Mouse (Mus musculus) left cerebral cortex, adult 9 months (tissue): ENCODE measurements at regions not wholly inside any gene's neighbourhood (a gene's known extent, or its start where the extent isn't known, plus 50 kb on each side); places are given as distances from the start of the nearest gene placed in this dataset.

Experiments
- DNase-seq, 2 experiments: peaks; one replicate each; pipeline ENCODE4 v3.0.0; 2022; ENCODE audit warnings: low spot score in 2 of 2

GRCm38 (mm10) chr3:49282679-49283078 is 474.4 kb downstream of the Pcdh18 start:
- DNase-seq = no peak

- no peak for DNase-seq
Observed at GRCm38 (mm10) chr3:49278356-49278755, 478.8 kb downstream of the Pcdh18 start.

GRCm38 (mm10) chr3:49274286-49274923 is 482.7 kb downstream of the Pcdh18 start:
- no peak for DNase-seq

GRCm38 (mm10) chr3:49266048-49266447 is 491.1 kb downstream of the Pcdh18 start:
- peak in 1 of 2 experiments; percentile 5 for DNase-seq
